ENCODE assay signal across 24 mouse cellular contexts in the genomic region with DNA sequence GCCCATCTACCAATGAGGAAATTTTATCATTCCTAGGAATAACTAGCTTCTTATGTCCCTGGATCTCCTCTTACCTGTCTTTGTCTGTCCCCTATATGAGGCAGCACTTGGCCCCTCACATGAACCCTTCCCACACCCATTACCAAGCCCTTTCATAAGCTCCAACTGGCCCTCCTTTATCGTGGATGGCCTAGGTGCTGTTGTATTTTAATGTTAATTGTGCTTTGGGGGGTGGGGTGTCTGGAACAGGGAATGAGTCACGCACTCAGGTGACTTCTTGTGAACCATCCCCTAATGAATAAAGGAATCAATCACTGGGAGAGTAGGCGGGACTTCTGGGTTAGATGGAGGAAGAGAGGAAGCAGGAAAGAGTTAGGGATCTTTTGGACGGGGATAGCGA.
DNase-seq lines count a peak whose midpoint lies in the region; ATAC-seq and TF ChIP-seq lines count a peak whose summit lies in the region.
"Had no signal": no experiment of that assay in that cellular context is flagged by ENCODE, and none has a peak within 500 bp of the region (broad histone marks: within the 10 kb centered on the region; RNA-seq: fewer than 3 reads in every experiment).

No protein-coding gene starts in this region.

- 81% methylated on average over 5 of the region's 5 CpGs for WGBS in hindbrain, embryonic 12.5 days

- H3K27ac ChIP-seq in hindbrain, embryonic 12.5 days, result no peak overlapping the region
- H3K27ac ChIP-seq: embryonic facial prominence, embryonic 10.5 days; embryonic facial prominence, embryonic 12.5 days; forebrain, embryonic 13.5 days; forebrain, embryonic 15.5 days had no signal

- DNase-seq in ES-CJ7 (ENCODE audit: low read depth, low spot score), result peak; percentile 98
- peak; percentile 99 for DNase-seq in R1 (ENCODE audit: low read depth, low spot score)
- DNase-seq in ZHBTc4 (ENCODE audit: low read depth, low spot score), result peak; percentile 97
- no peak for DNase-seq in c-Kit-positive CD71-positive TER-119-positive erythroid progenitor cells, embryonic 14.5 days (ENCODE audit: low spot score)
- DNase-seq in adrenal gland, adult (ENCODE audit: inconsistent age in 2 of 2, low spot score in 1 of 2), result no peak
- DNase-seq: adrenal gland, postnatal 10 days; adrenal gland, postnatal 25 days; B cell, adult 2 months; cerebellum, adult 11-12 months; cerebellum, adult 2 months; cerebellum, adult 9-10 months; cerebellum, postnatal 10 days; cerebellum, postnatal 25 days; forebrain, postnatal 0 days had no signal

- no peak for TF ChIP-seq CTCF in E14TG2a.4 (conservative IDR thresholded peaks at IDR 0.05; ENCODE audit: low read length)

- no peaks in the 10 kb centered on the region for H3K27me3 ChIP-seq in E14TG2a.4 (ENCODE audit: insufficient read depth, low read length)
- H3K27me3 ChIP-seq in hindbrain, embryonic 12.5 days, result no peaks in the 10 kb centered on the region
- H3K27me3 ChIP-seq: CH12.LX; embryonic facial prominence, embryonic 12.5 days; forebrain, embryonic 13.5 days; forebrain, embryonic 15.5 days; Patski had no signal

- peak overlapping the region; percentile 79 for H3K4me3 ChIP-seq in E14TG2a.4 (replicated peaks; ENCODE audit: low read length)
- no peak overlapping the region for H3K4me3 ChIP-seq in hindbrain, embryonic 12.5 days
- H3K4me3 ChIP-seq: embryonic facial prominence, embryonic 10.5 days; embryonic facial prominence, embryonic 12.5 days; forebrain, embryonic 13.5 days; forebrain, embryonic 15.5 days had no signal

- H3K9me3 ChIP-seq in E14TG2a.4 (ENCODE audit: low read length), result peaks cover 42% of the 10 kb centered on the region
- H3K9me3 ChIP-seq in hindbrain, embryonic 12.5 days (replicated peaks), result no peaks in the 10 kb centered on the region
- H3K9me3 ChIP-seq: embryonic facial prominence, embryonic 10.5 days; embryonic facial prominence, embryonic 12.5 days; forebrain, embryonic 13.5 days; forebrain, embryonic 15.5 days; G1E had no signal

- no peak overlapping the region for H3K4me2 ChIP-seq in hindbrain, embryonic 12.5 days (replicated peaks)
- H3K4me2 ChIP-seq: embryonic facial prominence, embryonic 12.5 days; forebrain, embryonic 13.5 days; forebrain, embryonic 15.5 days had no signal

- ATAC-seq in hindbrain, embryonic 12.5 days (ENCODE audit: low FRiP score), result no peak
- ATAC-seq: CD4-positive, CD25-positive, alpha-beta regulatory T cell, adult 4 months; forebrain, embryonic 13.5 days; forebrain, embryonic 15.5 days; forebrain, postnatal 0 days; Patski had no signal

- H3K36me3 ChIP-seq in E14TG2a.4 (ENCODE audit: insufficient read depth, low read length), result peaks cover 38% of the 10 kb centered on the region
- no peaks in the 10 kb centered on the region for H3K36me3 ChIP-seq in hindbrain, embryonic 12.5 days
- H3K36me3 ChIP-seq: embryonic facial prominence, embryonic 10.5 days; embryonic facial prominence, embryonic 12.5 days; forebrain, embryonic 15.5 days; G1E had no signal

- H3K9ac ChIP-seq in hindbrain, embryonic 12.5 days, result no peak overlapping the region
- H3K9ac ChIP-seq: embryonic facial prominence, embryonic 12.5 days; forebrain, embryonic 13.5 days; forebrain, embryonic 15.5 days; forebrain, postnatal 0 days had no signal

- peaks cover 89% of the 10 kb centered on the region for H3K4me1 ChIP-seq in E14TG2a.4 (replicated peaks; ENCODE audit: low read depth, low read length)
- H3K4me1 ChIP-seq in hindbrain, embryonic 12.5 days, result peaks cover 11% of the 10 kb centered on the region
- H3K4me1 ChIP-seq: forebrain, embryonic 15.5 days had no signal

Comparison
In these comparisons a context has a peak if more than half of its experiments do, and no peak if none do; other contexts are left out.
1. DNase-seq: peak in ES-CJ7 (single experiment), R1 (single experiment) and ZHBTc4 (single experiment); none in c-Kit-positive CD71-positive TER-119-positive erythroid progenitor cells, embryonic 14.5 days (single experiment) and adrenal gland, adult (0 of 2).